Mouse (Mus musculus) heart, embryonic 14.5 days (tissue): ENCODE results near the gene Atp6v1c2. TPM values are rescaled to one million over a fixed set of nuclear protein-coding genes. Genes with fewer than 3 reads are reported as not detected.

Experiments
- ATAC-seq: fragments of 200-750 bp; cut with Nextera tagmentation; 2 replicates; pipeline ENCODE4 v1.8.0; 2017; ENCODE audit warnings: low read depth, moderate TSS enrichment; ENCODE audit not compliant: insufficient number of reproducible peaks, insufficient read depth, low FRiP score
- H3K27ac ChIP-seq, 2 experiments: fragments of 200-500 bp in 1 of 2; fragments of 300-500 bp in 1 of 2; sonication (generic) in 1 of 2; replicated peaks in 1 of 2; 2 replicates each; pipeline ENCODE4 v1.5.1; 2012 to 2014; ENCODE audit warnings: low read depth in 2 of 2, low read length in 2 of 2, control low read depth in 1 of 2, mild to moderate bottlenecking in 1 of 2, mixed read lengths in 1 of 2; ENCODE audit not compliant: control insufficient read depth in 1 of 2, insufficient read depth in 1 of 2
- H3K27me3 ChIP-seq: fragments of 300-500 bp; sonication (generic); 2 replicates; pipeline ENCODE4 v1.6.1; 2014; ENCODE audit warnings: mild to moderate bottlenecking, low read length, control low read depth; ENCODE audit not compliant: control insufficient read depth, insufficient read depth
- H3K36me3 ChIP-seq: fragments of 300-500 bp; sonication (generic); 2 replicates; pipeline ENCODE4 v1.6.1; 2014; ENCODE audit warnings: mild to moderate bottlenecking, control low read depth, low read length, mixed read lengths; ENCODE audit not compliant: control insufficient read depth, insufficient read depth
- H3K4me1 ChIP-seq, 2 experiments: fragments of 200-500 bp in 1 of 2; fragments of 300-500 bp in 1 of 2; sonication (generic) in 1 of 2; 2 replicates each; pipeline ENCODE4 v1.6.1; 2012 to 2014; ENCODE audit warnings: low read length in 2 of 2, control low read depth in 1 of 2, mixed read lengths in 1 of 2; ENCODE audit not compliant: control insufficient read depth in 2 of 2, insufficient read depth in 2 of 2
- H3K4me2 ChIP-seq: fragments of 300-500 bp; sonication (generic); 2 replicates; pipeline ENCODE4 v1.6.1; 2014; ENCODE audit warnings: mild to moderate bottlenecking, low read length
- H3K4me3 ChIP-seq, 2 experiments: fragments of 200-500 bp in 1 of 2; fragments of 300-500 bp in 1 of 2; sonication (generic) in 1 of 2; 2 replicates each; pipeline ENCODE4 v1.5.1; 2012 to 2014; ENCODE audit warnings: low read length in 2 of 2, mild to moderate bottlenecking in 2 of 2, control low read depth in 1 of 2, low read depth in 1 of 2, moderate library complexity in 1 of 2; ENCODE audit not compliant: control insufficient read depth in 1 of 2, insufficient read depth in 1 of 2
- H3K9ac ChIP-seq: fragments of 300-500 bp; sonication (generic); 2 replicates; pipeline ENCODE4 v1.6.1; 2014; ENCODE audit warnings: mild to moderate bottlenecking, low read length
- H3K9me3 ChIP-seq: fragments of 300-500 bp; sonication (generic); 2 replicates; pipeline ENCODE4 v1.6.1; 2016; ENCODE audit warnings: low read length, control low read depth; ENCODE audit not compliant: control insufficient read depth
- WGBS: fragments of 180-500 bp; shearing (Covaris S2); extraction: QIAGEN DNeasy Blood & Tissue Kit; methylation state at CpG from one replicate; pipeline ENCODE4 v1.1.7; 2014; 5-methylcytosine and 5-hydroxymethylcytosine counted together
- polyA plus RNA-seq: library from polyadenylated mRNA; unstranded; fragments of >200 nt; fragmentation: Nextera tagmentation; extraction: Ambion mirVana; gene quantifications from 2 replicates; pipeline ENCODE4 v1.2.1, GENCODE M21; 2014

Gene Atp6v1c2
- polyA plus RNA-seq, 1 experiment from 2014 or later, result 0.26 TPM

DNA sequence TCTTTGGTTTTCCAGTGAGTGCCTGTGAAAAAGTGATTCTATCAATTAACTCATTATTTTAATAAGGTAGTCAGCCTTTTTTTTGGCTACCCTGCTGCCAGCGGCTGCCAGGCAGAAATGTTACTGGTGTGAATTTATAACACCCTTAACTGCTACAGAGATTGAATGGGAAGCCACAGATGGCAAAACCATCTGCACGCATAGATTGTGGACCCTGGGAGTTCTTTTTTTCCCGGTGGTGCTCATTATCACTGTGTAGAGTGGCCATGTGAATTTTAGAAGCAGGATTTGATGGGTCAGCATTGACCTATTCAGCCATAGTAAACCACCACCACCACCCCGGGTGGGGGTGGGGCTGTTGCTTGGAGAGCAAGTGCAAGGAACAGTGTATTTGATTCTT is 61.8 kb downstream of the Atp6v1c2 start:
- H3K27ac ChIP-seq, result peak overlapping the region in 1 of 2 experiments; percentile 72; a peak in 1 of 4 replicates
- ATAC-seq, result no peak
- H3K36me3 ChIP-seq, result peaks cover 39% of the 10 kb centered on the region

GRCm38 (mm10) chr12:17266673-17266990 is 62.5 kb downstream of the Atp6v1c2 start:
- Histone ChIP-seq H3K4me2 (peak overlapping the region; percentile 76), H3K27ac (peak overlapping the region; percentile 59 to 72), H3K4me3 (peak overlapping the region; percentile 86 to 95), H3K36me3 (peaks cover 32% of the 10 kb centered on the region), H3K9me3 (no peaks in the 10 kb centered on the region), H3K4me1 (peaks cover 3 to 24% of the 10 kb centered on the region in 2 experiments; a peak in 3 of 4 replicates), H3K27me3 (no peaks in the 10 kb centered on the region), H3K9ac (peak overlapping the region; percentile 93)
- peak; percentile 47 for ATAC-seq
- 0% methylated on average over 20 of the region's 21 CpGs for WGBS

More for the DNA sequence above, 61.8 kb downstream of the Atp6v1c2 start:
- Histone ChIP-seq H3K4me2 (peak overlapping the region; percentile 76), H3K27me3 (no peaks in the 10 kb centered on the region), H3K9me3 (no peaks in the 10 kb centered on the region), H3K4me1 (peaks cover 3 to 25% of the 10 kb centered on the region in 2 experiments; a peak in 3 of 4 replicates), H3K4me3 (peak overlapping the region; percentile 86 to 95), H3K9ac (peak overlapping the region; percentile 93)
- 22% methylated on average over 4 of the region's 4 CpGs for WGBS

- Histone ChIP-seq H3K4me2 (peak within 1 kb of the TSS; percentile 76), H3K27me3 (no peaks in the 10 kb centered on the region), H3K36me3 (peaks cover 27% of the 10 kb centered on the region), H3K4me1 (peaks cover 3 to 19% of the 10 kb centered on the region in 2 experiments; a peak in 3 of 4 replicates), H3K9ac (peak within 1 kb of the TSS; percentile 93), H3K9me3 (no peaks in the 10 kb centered on the region), H3K27ac (peak within 1 kb of the TSS; percentile 59 to 72), H3K4me3 (peak within 1 kb of the TSS; percentile 86 to 95)
- peak; percentile 98 for ATAC-seq
- 2% methylated on average over 47 of the region's 48 CpGs for WGBS
These were observed 63.0 kb downstream of the Atp6v1c2 start, which contains the start of gene Pdia6 for GRCm38 (mm10) chr12:17265971-17266672. Gene Pdia6 (plus strand): TSS chr12:17266545.

GRCm38 (mm10) chr12:17264826-17265225 is 64.3 kb downstream of the Atp6v1c2 start:
- ATAC-seq, result no peak
- H3K36me3 ChIP-seq, result peaks cover 14% of the 10 kb centered on the region
- WGBS, result 76% methylated on average over 2 of the region's 2 CpGs
- no peak overlapping the region for H3K27ac ChIP-seq
- no peak overlapping the region for H3K4me3 ChIP-seq
- H3K27me3 ChIP-seq, result no peaks in the 10 kb centered on the region
- no peak overlapping the region for H3K9ac ChIP-seq
- no peaks in the 10 kb centered on the region for H3K9me3 ChIP-seq
- no peak overlapping the region for H3K4me2 ChIP-seq
- H3K4me1 ChIP-seq, result peaks cover 3 to 18% of the 10 kb centered on the region in 2 experiments; a peak in 3 of 4 replicates

- WGBS, result 59% methylated on average over 3 of the region's 3 CpGs
- no peak overlapping the region for H3K27ac ChIP-seq
These were observed 65.3 kb downstream of the Atp6v1c2 start for GRCm38 (mm10) chr12:17263881-17264280.

GRCm38 (mm10) chr12:17261005-17261404 is 68.2 kb downstream of the Atp6v1c2 start:
- H3K36me3 ChIP-seq, result no peaks in the 10 kb centered on the region
- no peaks in the 10 kb centered on the region for H3K9me3 ChIP-seq
- H3K4me3 ChIP-seq, result no peak overlapping the region
- no peak for ATAC-seq
- peaks cover 0 to 5% of the 10 kb centered on the region in 2 experiments; a peak in 1 of 4 replicates for H3K4me1 ChIP-seq
- WGBS, result 89% methylated on average over 3 of the region's 3 CpGs
- H3K4me2 ChIP-seq, result no peak overlapping the region
- H3K9ac ChIP-seq, result no peak overlapping the region
- no peaks in the 10 kb centered on the region for H3K27me3 ChIP-seq
- H3K27ac ChIP-seq, result no peak overlapping the region

More at GRCm38 (mm10) chr12:17263881-17264280, 65.3 kb downstream of the Atp6v1c2 start:
- Histone ChIP-seq H3K4me3 (no peak overlapping the region), H3K4me2 (no peak overlapping the region), H3K27me3 (no peaks in the 10 kb centered on the region), H3K4me1 (peaks cover 3 to 18% of the 10 kb centered on the region in 2 experiments; a peak in 3 of 4 replicates), H3K9ac (no peak overlapping the region), H3K9me3 (no peaks in the 10 kb centered on the region), H3K36me3 (peaks cover 8% of the 10 kb centered on the region)
- ATAC-seq, result no peak

GRCm38 (mm10) chr12:17258431-17258830 is 70.7 kb downstream of the Atp6v1c2 start:
- Histone ChIP-seq H3K27me3 (no peaks in the 10 kb centered on the region), H3K4me3 (no peak overlapping the region), H3K36me3 (no peaks in the 10 kb centered on the region), H3K9ac (no peak overlapping the region), H3K4me2 (no peak overlapping the region), H3K27ac (no peak overlapping the region), H3K9me3 (no peaks in the 10 kb centered on the region), H3K4me1 (peaks cover 5 to 8% of the 10 kb centered on the region in 2 experiments)
- no peak for ATAC-seq
- 80% methylated on average over 7 of the region's 7 CpGs for WGBS
